Mouse (Mus musculus) urinary bladder, postnatal 25 days (tissue): ENCODE measurements around the gene Gpr82.

Experiments used
- DNase-seq: peaks from one replicate; pipeline ENCODE4 v3.0.0; 2022; ENCODE audit warnings: low spot score

Gpr82 gene

DNA sequence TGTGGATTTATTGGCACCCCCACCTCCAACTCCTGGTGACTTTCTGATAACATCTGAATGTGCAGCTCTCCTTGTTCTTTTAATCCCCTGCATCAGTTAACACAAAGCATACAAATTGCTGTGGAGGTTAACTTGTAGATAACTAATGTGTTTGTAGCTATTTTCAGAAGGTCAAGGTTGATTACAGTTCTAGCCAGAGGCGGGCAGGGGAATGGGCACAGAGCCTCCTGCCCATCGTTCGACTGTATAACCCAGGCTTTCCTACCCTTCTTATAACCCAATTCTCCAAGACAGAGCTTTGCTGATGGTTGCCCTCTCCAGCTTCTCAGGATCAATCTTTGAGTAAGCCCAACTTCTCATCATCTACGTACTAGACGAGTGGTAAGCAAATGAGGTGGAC lies at the start of gene Gpr82:
Gene Gpr82 (plus strand): TSS at position 301 of the 400 bp plus-strand sequence.
- DNase-seq = no peak

DNA sequence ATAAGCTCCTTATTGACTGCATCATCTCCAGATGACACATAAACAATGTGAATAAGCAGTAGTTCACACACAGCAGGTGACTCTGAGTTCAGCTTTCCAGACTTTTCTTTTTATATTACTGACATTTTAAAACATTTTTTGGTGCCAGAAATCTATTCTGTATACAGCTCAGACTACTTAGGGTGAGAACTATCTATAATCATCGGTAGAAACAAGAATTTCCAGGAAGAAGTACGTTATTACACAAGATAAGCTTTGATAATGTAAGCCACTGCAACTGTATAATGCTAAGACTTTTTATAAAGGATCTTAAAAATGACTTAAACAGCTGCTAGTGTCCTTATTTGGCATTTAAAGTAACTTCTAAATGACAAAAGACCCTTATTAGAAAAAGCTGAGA lies 49.0 kb upstream of the Gpr82 start:
- no peak for DNase-seq

DNA sequence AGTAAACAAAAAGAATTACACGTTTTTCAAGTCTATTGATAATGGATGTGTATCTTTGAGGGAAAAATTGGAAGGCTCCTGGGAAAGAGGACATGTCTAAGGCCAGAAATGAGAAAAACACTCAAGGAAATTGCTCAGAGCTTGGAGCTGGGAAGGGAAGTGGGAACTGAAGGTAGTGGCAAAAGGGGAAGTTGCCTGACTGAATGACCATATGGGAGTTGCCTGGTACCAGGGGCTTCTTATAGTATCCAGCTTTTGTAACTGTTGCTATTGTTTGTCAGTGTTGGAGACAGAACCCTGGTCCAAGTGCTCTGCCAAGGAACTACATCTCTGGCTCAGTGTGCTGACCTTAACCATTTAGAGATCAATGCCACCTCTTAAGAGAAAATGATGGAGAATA lies 44.4 kb upstream of the Gpr82 start:
- no peak for DNase-seq

DNA sequence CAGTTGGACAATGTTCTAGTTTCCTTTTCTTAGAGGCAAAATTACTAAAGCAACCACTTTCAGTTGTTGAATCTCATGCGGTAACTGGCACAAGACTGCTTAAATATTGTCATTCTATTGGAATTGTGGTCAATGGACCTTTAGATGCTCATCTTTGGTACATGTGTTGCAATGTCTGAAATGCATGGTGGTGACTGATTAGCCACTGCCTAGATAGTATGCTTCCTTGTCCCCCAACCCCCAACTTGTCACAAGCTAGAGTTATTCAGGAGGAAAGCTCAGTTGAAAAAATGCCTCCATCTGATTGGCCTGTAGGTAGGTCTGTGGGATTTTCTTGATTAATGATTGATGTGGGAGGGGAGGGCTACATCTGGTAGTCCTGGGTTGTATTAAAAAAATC lies 43.9 kb upstream of the Gpr82 start:
- no peak for DNase-seq

DNA sequence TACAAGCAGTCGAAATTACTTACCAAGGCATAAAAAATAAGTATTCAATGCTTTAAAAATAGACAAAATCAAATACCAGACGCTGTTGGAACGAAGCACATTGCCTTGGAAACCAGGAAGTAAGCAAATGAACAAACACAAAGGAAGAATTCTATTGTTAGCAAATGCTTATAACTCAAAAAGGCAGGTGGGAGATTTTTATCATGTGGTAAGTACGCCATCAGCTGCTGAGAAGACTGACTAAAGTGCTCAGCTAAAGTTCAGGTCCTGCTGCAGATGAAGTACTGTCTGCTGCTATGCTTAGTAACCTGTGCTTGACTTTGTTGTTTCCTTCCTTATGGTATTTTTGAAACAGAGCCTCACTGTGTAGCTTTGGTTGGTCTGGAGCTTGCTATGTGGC lies 42.7 kb upstream of the Gpr82 start:
- DNase-seq = no peak

DNA sequence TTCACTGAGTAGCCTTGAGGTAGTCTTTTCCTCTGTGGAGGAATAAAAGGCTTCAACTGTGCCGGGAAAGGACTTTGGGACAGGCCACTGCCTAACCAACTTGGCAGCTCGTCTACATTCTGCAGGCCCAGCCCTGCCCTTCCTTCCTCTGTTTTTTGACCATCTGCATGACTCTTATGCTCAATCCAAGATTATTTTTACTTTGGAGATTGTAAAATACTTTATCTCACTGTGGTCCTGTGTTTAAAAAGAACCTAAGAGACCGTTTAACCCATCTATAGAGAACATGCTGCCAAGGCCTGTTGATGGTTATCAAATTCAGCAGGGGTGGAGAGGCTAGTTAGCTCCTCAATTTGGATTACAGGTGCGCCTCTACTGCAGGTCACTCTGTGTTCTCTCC lies 39.7 kb upstream of the Gpr82 start:
- DNase-seq = no peak

DNA sequence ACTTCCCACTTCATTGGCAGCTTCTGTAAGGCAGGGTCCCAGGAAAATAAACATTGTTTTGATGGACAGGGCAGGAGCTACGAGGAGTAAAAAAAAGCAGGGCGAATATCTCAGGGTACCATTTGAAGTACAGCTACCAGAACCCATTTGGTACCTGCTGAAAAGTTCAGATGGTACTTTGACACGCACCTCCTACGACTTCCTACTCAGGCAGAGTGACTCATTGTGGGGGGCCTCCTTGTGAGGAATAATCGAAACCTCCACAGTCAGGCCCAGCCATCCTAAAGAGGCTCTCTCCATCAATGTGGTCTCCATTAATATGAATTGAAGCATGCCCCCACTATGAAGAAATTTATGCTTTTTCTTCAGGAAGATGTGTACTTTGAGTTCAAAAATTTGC lies 38.5 kb upstream of the Gpr82 start:
- no peak for DNase-seq

DNA sequence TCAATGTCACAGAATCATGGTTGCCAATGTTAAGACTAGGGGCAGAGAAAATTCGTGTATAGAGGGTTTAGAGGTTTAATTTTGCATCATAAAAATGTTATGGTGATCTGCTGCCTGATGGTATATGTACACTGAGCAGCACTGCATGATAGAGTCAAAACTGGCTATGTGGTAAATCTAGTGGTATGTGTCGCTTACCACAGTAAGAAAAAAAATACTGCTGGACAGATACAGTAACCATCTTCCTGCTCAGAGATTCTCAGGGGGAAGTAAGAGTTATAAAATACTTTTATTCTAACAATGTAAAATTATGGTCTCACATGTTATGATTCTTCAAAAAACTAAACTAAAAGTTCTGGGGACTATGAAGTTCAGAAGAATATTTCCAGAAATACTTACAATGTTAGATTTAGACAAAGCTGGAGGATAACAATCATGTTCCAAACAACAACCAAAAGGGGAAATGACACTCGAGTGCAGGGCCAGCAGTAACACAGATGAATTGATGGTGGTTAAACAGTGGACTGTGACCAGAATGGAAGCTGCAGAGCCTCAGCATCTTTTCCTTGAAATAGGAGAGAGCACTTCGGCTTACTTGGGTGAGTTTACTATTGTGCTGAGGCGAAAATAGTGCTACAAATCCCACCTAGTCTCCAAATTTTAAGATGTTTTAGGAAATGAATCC lies 29.4 kb upstream of the Gpr82 start, which contains the start of gene Gpr34:
Gene Gpr34 (plus strand): TSS at position 491 of the 685 bp plus-strand sequence.
- no peak for DNase-seq

DNA sequence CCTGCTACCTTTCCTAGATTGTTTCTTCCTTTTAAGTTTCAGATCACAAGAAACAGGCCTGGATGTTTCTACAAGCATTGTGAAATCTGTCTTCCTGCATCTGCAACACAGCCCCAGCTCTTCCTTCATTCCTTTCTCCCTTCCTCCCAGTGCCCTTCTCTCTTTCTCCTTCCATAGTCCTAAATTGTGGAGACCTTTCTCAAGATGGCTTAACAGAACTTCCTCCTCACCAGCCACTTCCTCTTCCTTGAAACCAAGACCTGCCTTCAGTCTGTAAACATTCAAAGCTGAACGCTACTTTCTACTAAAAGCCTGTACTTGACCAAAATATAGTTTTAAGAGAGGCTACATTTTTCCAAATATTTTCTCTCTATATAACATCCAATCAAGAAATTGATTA lies 24.8 kb upstream of the Gpr82 start:
- no peak for DNase-seq

DNA sequence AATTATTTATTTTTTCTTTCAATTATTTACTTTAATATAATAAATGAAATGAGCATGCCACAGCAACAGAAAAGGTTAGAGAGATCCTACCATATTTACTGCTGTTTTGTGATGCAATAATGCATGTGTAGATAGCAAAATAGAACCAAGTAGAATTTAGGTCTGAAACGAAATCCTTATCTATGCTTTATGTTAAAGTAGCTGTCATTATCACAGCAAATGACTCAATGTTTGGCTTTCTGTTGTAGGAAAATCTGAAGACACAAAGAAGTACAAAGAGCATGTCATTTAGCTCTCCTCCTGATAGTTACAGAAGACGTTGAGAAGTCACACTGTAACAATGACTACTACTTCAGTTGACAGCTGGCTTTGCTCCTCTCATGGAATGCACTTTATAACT lies 22.3 kb upstream of the Gpr82 start:
- DNase-seq = no peak

DNA sequence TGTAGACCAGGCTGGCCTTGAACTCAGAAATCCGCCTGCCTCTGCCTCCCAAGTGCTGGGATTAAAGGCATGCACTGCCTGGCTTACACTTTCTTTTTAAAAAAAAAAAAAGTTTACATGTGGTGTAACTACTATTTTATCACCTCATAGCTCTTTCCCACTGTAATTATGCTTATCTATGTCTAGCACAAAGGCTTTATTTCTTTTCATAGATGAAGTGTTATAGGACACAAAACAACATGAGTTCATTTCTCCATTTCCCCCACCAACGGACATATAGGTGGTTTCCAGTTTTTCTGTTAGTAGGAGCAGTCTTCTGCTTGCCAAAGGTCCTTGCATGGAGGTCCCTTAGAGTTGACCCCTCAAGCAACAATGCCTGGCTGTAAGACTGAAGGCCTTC lies 9.3 kb upstream of the Gpr82 start:
- DNase-seq = no peak

DNA sequence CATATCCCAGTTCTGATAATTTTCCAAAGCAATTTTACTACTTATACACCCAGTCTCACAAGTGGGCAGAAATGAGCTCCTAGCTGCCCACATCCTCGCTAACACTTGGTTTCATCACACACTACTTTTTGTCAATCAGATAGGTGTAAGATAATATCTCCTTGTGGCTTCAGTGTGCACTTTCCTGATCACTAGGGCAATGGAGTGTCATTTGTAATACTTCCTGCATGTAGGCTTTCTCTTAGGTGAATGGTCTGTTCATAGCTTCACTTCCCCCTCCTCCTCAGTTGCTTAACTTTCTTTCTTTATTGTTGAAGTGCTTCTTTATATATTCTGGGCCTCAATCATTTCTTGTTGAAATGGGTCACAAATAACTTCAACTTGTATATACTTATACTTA lies 8.9 kb upstream of the Gpr82 start:
- DNase-seq = no peak

DNA sequence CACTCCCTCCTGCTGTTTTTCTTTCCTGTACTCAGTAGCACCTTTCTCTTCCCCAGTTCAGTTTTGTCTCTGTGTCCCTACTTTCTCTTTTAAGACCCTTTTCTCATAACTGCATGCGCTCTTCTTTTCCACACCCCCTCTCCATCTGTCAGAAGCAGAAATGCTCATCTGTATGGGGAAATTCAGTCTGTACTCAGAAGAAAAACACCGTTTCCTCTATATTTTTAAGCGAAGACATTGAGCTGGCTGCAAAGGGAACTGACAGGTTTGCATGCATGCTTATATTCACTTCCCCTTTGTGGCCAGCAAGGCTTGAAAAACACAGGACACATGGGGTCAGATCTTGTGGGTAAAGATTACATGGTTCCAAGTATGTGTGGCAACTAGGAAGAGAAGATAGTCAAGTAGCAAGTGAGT lies 6.2 kb upstream of the Gpr82 start:
- no peak for DNase-seq

DNA sequence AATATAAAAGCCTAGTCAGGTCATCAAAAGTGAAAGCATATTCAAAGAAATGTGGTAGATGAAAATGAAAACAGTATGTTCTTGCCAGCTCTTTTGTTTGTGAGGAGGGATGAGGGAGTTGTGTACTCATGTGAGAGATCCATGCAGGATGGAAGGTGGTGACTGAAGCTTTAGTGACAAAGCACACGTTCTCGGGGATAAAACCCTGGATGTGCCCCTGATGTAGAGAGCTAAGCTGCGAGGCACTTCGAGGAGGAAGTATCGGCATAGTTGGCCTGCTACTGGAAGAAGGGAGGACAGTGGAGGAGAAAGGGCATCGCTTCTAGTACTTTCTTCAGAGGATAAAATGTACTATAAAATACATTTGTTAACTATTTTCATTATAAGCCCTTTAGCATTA lies 5.3 kb upstream of the Gpr82 start:
- DNase-seq = no peak

DNA sequence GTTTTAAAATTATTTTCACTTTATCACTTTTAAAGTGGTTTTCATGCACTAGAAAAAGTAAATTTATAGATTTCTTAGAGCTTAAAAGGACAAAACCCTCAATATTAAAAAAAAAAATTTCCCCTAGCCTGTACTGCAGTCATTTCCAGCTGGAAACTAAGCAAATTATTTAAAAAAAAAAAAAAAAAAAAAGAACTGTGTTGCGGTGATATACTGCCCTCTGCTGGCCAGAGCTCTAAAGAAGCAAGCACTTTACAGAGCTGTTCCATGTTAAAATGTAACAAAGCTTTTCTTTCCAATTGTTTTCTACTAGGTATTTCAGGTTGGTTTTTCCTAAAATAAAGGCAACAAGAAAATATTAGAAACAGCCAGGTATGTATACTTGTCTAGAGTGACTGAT lies 4.4 kb upstream of the Gpr82 start:
- DNase-seq = peak; percentile 51

DNA sequence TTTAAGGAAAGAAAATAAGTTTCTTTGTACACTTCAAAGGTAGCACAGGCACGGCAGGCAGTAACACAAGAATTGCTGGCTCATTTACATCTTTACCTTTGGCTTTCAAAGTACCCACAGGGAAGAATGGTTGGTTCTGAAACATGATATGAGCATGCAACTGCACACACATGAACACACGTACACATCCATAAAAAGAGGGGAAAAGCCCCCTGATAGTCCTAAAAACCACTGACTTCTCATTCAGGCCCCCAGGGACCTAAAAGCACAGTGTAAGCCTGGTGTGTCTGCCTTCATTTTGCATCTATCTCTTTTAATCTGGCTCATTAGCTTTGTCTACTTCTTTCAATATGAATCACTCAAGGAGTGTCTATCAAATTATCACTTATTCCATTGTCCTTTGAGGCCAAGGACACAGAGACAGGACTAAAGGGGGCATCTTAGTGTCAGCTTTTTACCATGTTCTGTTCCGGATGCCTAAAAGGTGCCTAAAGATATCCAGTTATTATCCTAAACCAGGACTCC lies 2.5 kb upstream of the Gpr82 start:
- no peak for DNase-seq

DNA sequence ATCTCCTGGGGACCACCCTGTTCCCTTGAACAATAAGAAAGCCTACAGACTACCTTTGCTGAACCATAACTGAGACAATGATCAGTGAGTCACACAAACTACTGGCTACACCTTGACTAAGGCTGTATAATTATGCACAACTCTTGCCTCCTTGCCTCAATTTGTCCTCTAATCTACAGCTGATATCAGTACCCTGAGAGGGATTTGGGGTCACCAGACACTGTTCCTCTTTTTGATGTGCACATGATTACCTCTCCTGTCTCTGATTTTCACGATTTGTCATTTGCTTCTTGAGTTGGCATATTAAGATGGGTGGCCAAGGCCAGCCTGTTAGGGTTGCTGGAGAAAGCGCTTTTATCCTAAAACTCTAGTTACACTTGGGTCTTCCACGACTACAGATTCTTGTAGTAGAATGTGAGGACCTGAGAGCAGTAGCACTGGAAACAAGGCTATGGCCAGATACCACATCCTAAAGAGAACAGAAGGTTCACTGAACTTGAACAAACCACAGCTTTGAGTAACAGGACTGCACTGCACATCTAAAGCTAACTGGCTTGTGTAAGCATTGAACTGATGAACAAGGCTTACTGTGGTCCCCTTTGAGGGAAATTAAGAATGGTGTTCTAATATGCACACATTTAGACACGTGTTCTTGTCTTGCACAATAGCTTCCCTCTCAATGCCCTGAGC lies 1.8 kb upstream of the Gpr82 start:
- DNase-seq = no peak

DNA sequence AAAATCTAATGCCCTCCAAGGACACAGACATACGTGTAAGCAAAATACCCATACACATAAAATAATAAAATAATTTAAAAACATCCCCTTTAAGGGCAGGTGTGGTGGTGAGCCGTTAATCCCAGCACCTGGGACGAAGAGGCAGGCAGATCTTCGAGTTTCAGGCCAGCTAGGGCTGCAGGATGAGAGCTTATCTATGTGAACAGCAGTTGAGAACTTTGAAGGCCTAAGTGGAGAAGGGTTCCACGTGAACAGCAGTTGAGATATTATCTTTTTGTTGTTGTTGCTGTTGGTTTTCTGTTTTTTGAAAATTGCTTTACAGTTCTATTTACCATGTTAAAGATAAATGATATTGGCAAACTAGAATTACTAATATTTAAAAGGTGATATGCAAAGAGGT lies 7.7 kb downstream of the Gpr82 start:
- no peak for DNase-seq

DNA sequence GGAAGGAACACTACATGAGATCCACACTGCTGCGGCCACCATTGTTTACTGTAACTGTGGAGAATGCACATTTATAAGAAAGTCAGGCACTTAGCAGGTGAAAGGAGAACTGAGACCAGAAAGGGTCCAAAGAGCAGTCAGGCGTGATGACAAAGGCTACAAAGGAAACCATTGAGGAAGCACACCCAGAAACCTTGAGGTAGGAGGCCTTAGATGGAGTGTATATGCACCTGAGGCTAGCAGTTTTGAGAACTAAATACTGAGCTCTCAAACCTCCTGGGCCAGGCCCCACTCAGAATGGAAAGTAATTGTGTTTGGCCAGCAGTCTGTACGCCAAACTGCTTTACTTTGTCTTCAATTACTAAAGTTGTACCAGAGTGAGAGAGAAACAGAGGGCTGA lies 9.2 kb downstream of the Gpr82 start:
- DNase-seq = no peak

DNA sequence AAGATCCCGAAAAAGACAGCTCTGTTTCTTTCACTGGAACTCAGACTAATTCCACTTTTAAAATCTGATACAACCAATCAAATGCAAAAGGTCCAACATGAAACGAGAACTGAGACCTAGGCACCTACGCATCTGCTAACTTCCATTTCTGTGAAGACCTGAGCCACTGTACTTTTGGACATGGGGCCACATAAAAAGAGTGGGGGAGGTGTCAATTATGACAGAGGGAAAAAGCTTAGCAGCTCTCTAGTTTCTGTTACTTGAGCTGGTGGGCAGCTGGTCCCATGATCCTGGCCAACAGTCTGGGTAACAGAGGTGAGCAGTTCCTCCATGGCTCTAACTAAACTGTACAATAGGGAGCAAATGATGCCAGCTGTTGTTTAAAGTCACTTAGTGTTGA lies 11.8 kb downstream of the Gpr82 start:
- DNase-seq = no peak

DNA sequence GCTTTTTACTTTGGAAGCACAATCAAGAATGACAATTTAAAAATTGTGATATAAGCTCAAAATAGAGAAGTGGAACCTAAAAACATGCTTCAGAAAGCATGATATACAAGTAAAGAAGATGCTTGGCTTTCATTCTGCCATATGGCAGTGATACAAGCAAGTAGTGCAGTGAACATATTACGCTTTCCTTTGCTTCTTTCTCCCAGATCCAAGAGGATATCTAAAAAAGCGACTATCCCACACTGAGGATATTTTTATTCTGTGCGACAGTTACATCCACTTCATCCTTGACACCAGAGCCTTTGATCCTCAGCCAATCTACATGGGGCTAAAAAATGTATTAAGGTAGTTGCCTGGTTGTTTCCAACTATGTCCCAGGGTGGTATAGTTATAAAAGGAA lies 20.6 kb downstream of the Gpr82 start:
- no peak for DNase-seq

DNA sequence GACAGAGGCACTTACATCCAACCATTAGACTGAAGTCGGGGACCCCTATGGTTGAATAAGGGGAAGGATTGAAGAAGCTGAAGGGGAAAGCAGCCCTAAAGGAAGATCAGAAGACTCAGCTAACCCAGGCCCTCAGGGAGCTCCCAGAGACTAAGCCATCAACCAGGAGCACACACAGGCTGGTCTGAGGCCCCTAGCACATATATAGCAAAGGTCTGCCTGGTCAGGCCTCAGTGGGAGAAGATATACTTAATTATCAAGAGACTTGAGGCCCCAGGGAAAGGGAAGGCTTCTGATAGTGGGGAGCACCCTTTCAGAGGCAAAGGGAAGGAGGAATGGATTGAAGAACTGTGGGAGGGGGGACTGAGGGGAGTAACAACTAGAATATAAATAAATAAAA lies 25.4 kb downstream of the Gpr82 start:
- no peak for DNase-seq

DNA sequence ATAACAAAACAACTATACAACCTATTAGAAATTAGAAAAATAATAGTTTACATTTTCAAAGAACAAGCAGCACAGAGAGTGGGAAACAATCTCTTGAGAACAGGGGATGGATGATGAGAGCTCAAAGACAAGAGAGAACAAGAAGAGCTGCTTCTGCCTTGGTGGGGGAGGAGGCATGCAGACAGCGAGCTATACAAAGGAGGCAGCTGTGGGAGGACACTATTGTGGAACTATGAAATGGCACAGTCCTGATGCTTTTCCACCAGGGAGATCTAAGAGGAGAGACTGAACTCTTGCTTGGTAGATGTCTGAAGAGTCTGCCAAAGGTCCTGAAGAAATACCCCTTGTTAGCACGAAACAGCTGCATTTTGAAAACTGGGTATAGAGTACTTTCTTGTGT lies 27.2 kb downstream of the Gpr82 start:
- no peak for DNase-seq

DNA sequence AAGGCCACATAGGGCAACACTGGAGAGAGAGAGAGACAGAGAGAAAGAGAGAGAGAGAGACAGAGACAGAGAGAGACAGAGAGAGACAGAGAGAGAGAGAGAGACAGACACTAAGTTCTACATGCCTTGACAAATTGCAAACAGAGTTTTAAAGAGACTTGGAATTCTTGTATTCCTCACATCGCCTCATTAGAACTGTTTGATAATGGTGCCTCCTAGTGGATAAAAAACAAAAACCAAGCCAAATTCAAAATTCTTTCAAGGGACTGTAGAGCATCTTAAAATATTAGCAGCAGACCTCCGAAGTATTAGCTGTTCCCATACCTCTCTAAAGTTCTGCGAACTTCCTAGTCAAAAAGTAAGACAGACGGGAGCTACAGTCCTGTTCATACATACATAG lies 30.7 kb downstream of the Gpr82 start:
- no peak for DNase-seq
